Mouse (Mus musculus) MEL (cell line): ENCODE measurements around the gene Nfkbil1. TPM values are rescaled to one million over a fixed set of nuclear protein-coding genes. Genes with fewer than 3 reads are reported as not detected.

Source experiments
- DNase-seq: peaks from one replicate; pipeline ENCODE4 v3.0.0; 2011; ENCODE audit warnings: low read depth, low spot score
- H3K27ac ChIP-seq: 2 replicates; pipeline ENCODE4 v1.5.1; 2012; ENCODE audit warnings: low read depth, mild to moderate bottlenecking, control low read depth, low read length, moderate library complexity; ENCODE audit not compliant: control insufficient read depth
- H3K27me3 ChIP-seq, 2 experiments: fragments of 150-350 bp in 1 of 2; sonication (generic) in 1 of 2; 2 replicates each; pipeline ENCODE4 v1.6.1; 2012; ENCODE audit warnings: low read length in 2 of 2, mild to moderate bottlenecking in 2 of 2, improper control_type of control experiment in 1 of 2, moderate library complexity in 1 of 2; ENCODE audit not compliant: insufficient read depth in 2 of 2, control insufficient read depth in 1 of 2
- H3K36me3 ChIP-seq, 2 experiments: 2 replicates each; pipeline ENCODE4 v1.6.1; 2012 to 2014; ENCODE audit warnings: low read length in 2 of 2, improper control_type of control experiment in 1 of 2, inconsistent platforms in 1 of 2, mild to moderate bottlenecking in 1 of 2; ENCODE audit not compliant: insufficient read depth in 2 of 2, control insufficient read depth in 1 of 2
- H3K4me1 ChIP-seq, 2 experiments: fragments of 150-350 bp in 1 of 2; sonication (generic) in 1 of 2; 2 replicates each; pipeline ENCODE4 v1.6.1; 2012; ENCODE audit warnings: low read length in 2 of 2, improper control_type of control experiment in 1 of 2, mild to moderate bottlenecking in 1 of 2; ENCODE audit not compliant: insufficient read depth in 2 of 2, control insufficient read depth in 1 of 2
- H3K4me3 ChIP-seq, 2 experiments: fragments of 150-350 bp in 1 of 2; sonication (generic) in 1 of 2; 2 replicates each; pipeline ENCODE4 v1.5.1; 2012; ENCODE audit warnings: low read depth in 2 of 2, low read length in 2 of 2, mild to moderate bottlenecking in 2 of 2, moderate library complexity in 2 of 2, control low read depth in 1 of 2, improper control_type of control experiment in 1 of 2; ENCODE audit not compliant: control insufficient read depth in 1 of 2, insufficient read depth in 1 of 2
- H3K79me2 ChIP-seq: 2 replicates; pipeline ENCODE4 v1.6.1; 2012; ENCODE audit warnings: mild to moderate bottlenecking, low read length, moderate library complexity; ENCODE audit not compliant: control insufficient read depth, poor library complexity, insufficient read depth
- H3K9ac ChIP-seq: 2 replicates; pipeline ENCODE4 v1.6.1; 2012; ENCODE audit warnings: low read depth, mild to moderate bottlenecking, control low read depth, low read length, moderate library complexity; ENCODE audit not compliant: control insufficient read depth, poor library complexity, severe bottlenecking
- H3K9me3 ChIP-seq: fragments of 150-350 bp; sonication (generic); replicated peaks from 2 replicates; pipeline ENCODE4 v1.6.1; 2012; ENCODE audit warnings: mild to moderate bottlenecking, low read length, improper control_type of control experiment, moderate library complexity; ENCODE audit not compliant: insufficient read depth
- CTCF ChIP-seq, 3 experiments: IDR thresholded peaks in 2 of 3; conservative IDR thresholded peaks in 1 of 3; 2 replicates each; pipeline ENCODE4 v1.5.1; 2011 to 2012; ENCODE audit warnings: low read length in 3 of 3, low read depth in 2 of 3, mild to moderate bottlenecking in 2 of 3, improper control_type of control experiment in 1 of 3, inconsistent platforms in 1 of 3, mixed read lengths in 1 of 3, moderate library complexity in 1 of 3; ENCODE audit not compliant: control insufficient read depth in 1 of 3, insufficient read depth in 1 of 3, poor library complexity in 1 of 3, severe bottlenecking in 1 of 3
- E2F4 ChIP-seq: IDR thresholded peaks from 2 replicates; pipeline ENCODE4 v1.6.1; 2011; ENCODE audit warnings: low read depth, low read length, improper control_type of control experiment, borderline replicate concordance
- GABPA ChIP-seq: IDR thresholded peaks from 2 replicates; pipeline ENCODE4 v1.6.1; 2012; ENCODE audit warnings: low read depth, mild to moderate bottlenecking, inconsistent platforms, low read length, improper control_type of control experiment, moderate library complexity
- JUND ChIP-seq: IDR thresholded peaks from 2 replicates; pipeline ENCODE4 v1.6.1; 2011; ENCODE audit warnings: low read depth, mild to moderate bottlenecking, improper control_type of control experiment, low read length
- KAT2A ChIP-seq: conservative IDR thresholded peaks from 2 replicates; pipeline ENCODE4 v1.6.1; 2012; ENCODE audit warnings: low read depth, low read length, improper control_type of control experiment, inconsistent platforms
- MAX ChIP-seq: IDR thresholded peaks from 2 replicates; pipeline ENCODE4 v1.6.1; 2011; ENCODE audit warnings: low read length, improper control_type of control experiment
- MAZ ChIP-seq: IDR thresholded peaks from 2 replicates; pipeline ENCODE4 v1.6.1; 2012; ENCODE audit warnings: low read depth, mild to moderate bottlenecking, inconsistent platforms, low read length, improper control_type of control experiment
- MXI1 ChIP-seq: IDR thresholded peaks from 2 replicates; pipeline ENCODE4 v1.6.1; 2011; ENCODE audit warnings: mild to moderate bottlenecking, low read depth, low read length, improper control_type of control experiment
- NELFE ChIP-seq: IDR thresholded peaks from 2 replicates; pipeline ENCODE4 v1.6.1; 2011; ENCODE audit warnings: low read depth, low read length, improper control_type of control experiment
- NRF1 ChIP-seq: IDR thresholded peaks from 2 replicates; pipeline ENCODE4 v1.6.1; 2014; ENCODE audit warnings: low read depth, mild to moderate bottlenecking, inconsistent platforms, low read length, improper control_type of control experiment, moderate library complexity; ENCODE audit not compliant: poor library complexity, insufficient read depth, severe bottlenecking
- POLR2AphosphoS2 ChIP-seq: IDR thresholded peaks from 2 replicates; pipeline ENCODE4 v1.6.1; 2011; ENCODE audit warnings: low read length, improper control_type of control experiment
- RAD21 ChIP-seq: IDR thresholded peaks from 2 replicates; pipeline ENCODE4 v1.6.1; 2011; ENCODE audit warnings: mild to moderate bottlenecking, low read depth, low read length, improper control_type of control experiment
- RCOR1 ChIP-seq: IDR thresholded peaks from 2 replicates; pipeline ENCODE4 v1.6.1; 2012; ENCODE audit warnings: low read depth, mild to moderate bottlenecking, inconsistent platforms, low read length, improper control_type of control experiment
- SIN3A ChIP-seq: IDR thresholded peaks from 2 replicates; pipeline ENCODE4 v1.6.1; 2012; ENCODE audit warnings: low read length, improper control_type of control experiment, inconsistent platforms
- SMC3 ChIP-seq: IDR thresholded peaks from 2 replicates; pipeline ENCODE4 v1.6.1; 2011; ENCODE audit warnings: low read depth, low read length, improper control_type of control experiment
- TCF12 ChIP-seq: IDR thresholded peaks from 2 replicates; pipeline ENCODE4 v1.6.1; 2014; ENCODE audit warnings: low read depth, mild to moderate bottlenecking, inconsistent platforms, low read length, improper control_type of control experiment, moderate library complexity
- USF1 ChIP-seq: IDR thresholded peaks from 2 replicates; pipeline ENCODE4 v1.6.1; 2014; ENCODE audit warnings: low read depth, mild to moderate bottlenecking, inconsistent platforms, low read length, improper control_type of control experiment, moderate library complexity
- ZMIZ1 ChIP-seq: IDR thresholded peaks from 2 replicates; pipeline ENCODE4 v1.6.1; 2012; ENCODE audit warnings: low read depth, mild to moderate bottlenecking, inconsistent platforms, low read length, improper control_type of control experiment, moderate library complexity
- polyA plus RNA-seq, 2 experiments: library from polyadenylated mRNA; stranded (reverse) in 1 of 2; unstranded in 1 of 2; fragments of >175 nt in 1 of 2; fragments of >200 nt in 1 of 2; gene quantifications; 2 replicates each; pipeline versions ENCODE4 v1.2.1 to v1.2.4; 2012; ENCODE audit warnings: low replicate concordance in 2 of 2, low read depth in 1 of 2; ENCODE audit not compliant: insufficient read length in 2 of 2, insufficient read depth in 1 of 2, missing spikeins in 1 of 2
- total RNA-seq: library from RNA; depleted of rRNA; stranded (reverse); fragments of 300-350 nt; gene quantifications from 2 replicates; pipeline ENCODE4 v1.2.3, GENCODE M21; 2012

The Nfkbil1 gene
- total and polyA plus RNA-seq, 3 experiments: 10.3 to 26.0 TPM; not detected in 1

- H3K27me3 ChIP-seq: no peaks in the 10 kb centered on the region
- no peaks in the 10 kb centered on the region for H3K4me1 ChIP-seq
- H3K27ac ChIP-seq: no peak overlapping the region
- no peak for DNase-seq
- no peaks in the 10 kb centered on the region for H3K9me3 ChIP-seq
- no peak overlapping the region for H3K9ac ChIP-seq
- H3K79me2 ChIP-seq: peaks cover 3% of the 10 kb centered on the region; the same call in 1 of the 2 replicates
- H3K36me3 ChIP-seq: no peaks in the 10 kb centered on the region
- TF ChIP-seq KAT2A (no peak), SMC3 (no peak), GABPA (no peak), RAD21 (no peak), ZMIZ1 (0 out of 2 replicates have a peak, but pooled peaks have one; percentile 33), SIN3A (0 out of 2 replicates have a peak, but pooled peaks have one; percentile 28), CTCF (IDR thresholded peaks at IDR 0.05 in 2 of 3, conservative IDR thresholded peaks at IDR 0.05 in 1 of 3; ENCODE audit: control insufficient read depth in 1 of 3, insufficient read depth in 1 of 3, low read depth in 2 of 3, low read length in 3 of 3, poor library complexity in 1 of 3, severe bottlenecking in 1 of 3) (no peak), MAZ (no peak), TCF12 (no peak), RCOR1 (no peak), E2F4 (no peak)
- H3K4me3 ChIP-seq: no peak overlapping the region
Observed at GRCm38 (mm10) chr17:35267399-35268086, 32.0 kb upstream of the Nfkbil1 start.

- Histone ChIP-seq H3K9me3 (no peaks in the 10 kb centered on the region), H3K36me3 (peaks cover 0 to 8% of the 10 kb centered on the region in 2 experiments; a peak in 1 of 4 replicates), H3K4me1 (peaks cover 7 to 15% of the 10 kb centered on the region in 2 experiments)
- TF ChIP-seq MXI1 (no peak), TCF12 (no peak), CTCF (IDR thresholded peaks at IDR 0.05 in 2 of 3, conservative IDR thresholded peaks at IDR 0.05 in 1 of 3; ENCODE audit: control insufficient read depth in 1 of 3, insufficient read depth in 1 of 3, low read depth in 2 of 3, low read length in 3 of 3, poor library complexity in 1 of 3, severe bottlenecking in 1 of 3) (no peak), MAX (no peak), RCOR1 (no peak), POLR2AphosphoS2 (no peak), NELFE (no peak), NRF1 (no peak), USF1 (no peak), SMC3 (no peak), JUND (no peak)
- TF ChIP-seq, all 39 proteins: peak for 0
- Histone ChIP-seq H3K4me3 (peak overlapping the region; percentile 70 to 73), H3K27me3 (no peaks in the 10 kb centered on the region), H3K27ac (no peak overlapping the region), H3K9ac (peak overlapping the region; percentile 79), H3K79me2 (peaks cover 3% of the 10 kb centered on the region; the same call in 1 of the 2 replicates)
- DNase-seq: peak; percentile 52
Observed at GRCm38 (mm10) chr17:35263523-35263883, 27.9 kb upstream of the Nfkbil1 start.
